Mouse (Mus musculus) frontal cortex, postnatal 36 days (tissue): ENCODE data around the gene Gpatch8.

Experiments
- DNase-seq, 2 experiments: peaks; one replicate each; pipeline ENCODE4 v3.0.0; 2022; ENCODE audit warnings: low spot score in 2 of 2

Gpatch8 gene

GRCm38 (mm10) chr11:102434816-102435705, 121.1 kb downstream of the Gpatch8 start:
- no peak for DNase-seq

- peak; percentile 89 to 95 for DNase-seq
These were observed 121.8 kb downstream of the Gpatch8 start for GRCm38 (mm10) chr11:102434406-102434805.

GRCm38 (mm10) chr11:102433866-102434265, 122.3 kb downstream of the Gpatch8 start:
- no peak for DNase-seq

GRCm38 (mm10) chr11:102432896-102433295, 123.3 kb downstream of the Gpatch8 start:
- peak in 1 of 2 experiments; percentile 29 for DNase-seq

- DNase-seq, result no peak
These were observed 123.9 kb downstream of the Gpatch8 start for GRCm38 (mm10) chr11:102432115-102432843.

- DNase-seq, result no peak
These were observed 124.5 kb downstream of the Gpatch8 start for GRCm38 (mm10) chr11:102431728-102432114.

- peak; percentile 78 to 85 for DNase-seq
These were observed 125.1 kb downstream of the Gpatch8 start for GRCm38 (mm10) chr11:102431018-102431645.

- DNase-seq, result peak; percentile 86 to 94
These were observed 125.8 kb downstream of the Gpatch8 start, which contains the start of gene Grn for GRCm38 (mm10) chr11:102430121-102431017. Gene Grn (plus strand): TSS chr11:102430315.

- DNase-seq, result no peak
These were observed 126.6 kb downstream of the Gpatch8 start for GRCm38 (mm10) chr11:102429551-102429950.

GRCm38 (mm10) chr11:102428981-102429540, 127.1 kb downstream of the Gpatch8 start:
- DNase-seq, result no peak
